Mouse (Mus musculus): ENCODE measurements around the gene Ackr1.

Gene Ackr1

DNA sequence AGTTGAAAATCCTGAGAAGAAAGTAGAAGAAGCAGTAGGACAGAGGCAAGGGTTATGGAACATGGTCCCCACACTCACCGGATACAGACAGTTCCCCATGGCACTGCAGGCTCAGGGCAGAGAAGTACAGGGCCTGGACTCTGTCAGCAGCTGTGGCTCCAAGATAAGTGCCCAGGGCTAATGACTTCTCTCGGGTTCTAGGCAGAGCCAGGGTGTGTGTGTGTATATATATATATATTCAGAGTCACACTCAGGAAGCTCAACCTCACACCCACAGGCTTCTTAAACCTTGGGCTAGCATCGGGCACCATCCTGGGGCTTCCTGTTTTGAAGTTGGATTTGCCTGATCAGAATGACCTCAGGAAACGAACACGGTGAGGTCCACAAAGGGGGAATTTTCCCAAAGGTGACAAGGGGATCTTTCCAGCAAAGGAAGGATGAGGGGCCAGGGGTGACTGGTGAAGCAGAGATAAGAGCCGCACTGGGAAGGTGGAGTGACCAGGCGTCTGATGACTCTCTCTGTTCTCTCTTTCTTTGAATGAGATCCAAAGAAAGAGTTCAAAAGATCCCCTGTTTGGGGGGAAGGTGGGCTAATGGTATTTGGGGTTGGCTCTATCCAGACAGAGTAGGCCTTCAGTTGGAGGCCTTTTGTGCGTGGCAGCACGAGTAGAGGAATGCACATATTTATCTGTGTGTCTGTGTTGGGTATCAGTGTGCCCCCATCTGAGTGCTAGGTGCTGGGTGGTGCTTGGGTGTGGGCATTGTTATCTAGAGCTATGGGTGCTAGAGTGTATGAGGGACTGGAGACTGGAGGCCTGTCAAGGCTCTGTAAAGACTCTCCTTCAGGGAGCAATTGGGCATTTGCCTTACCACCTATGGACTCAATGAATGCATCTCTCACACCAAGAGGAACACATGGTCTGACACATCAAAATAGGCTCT is at the start of gene Ackr1:
Gene Ackr1 (minus strand): TSS at position 439 of the 942 bp plus-strand sequence.
- no peak for DNase-seq (ENCODE audit: low spot score)

GRCm38 (mm10) chr1:173381436-173381835 is 47.9 kb upstream of the Ackr1 start:
- DNase-seq (ENCODE audit: low spot score): no peak

- DNase-seq (ENCODE audit: low spot score): no peak
Measured at GRCm38 (mm10) chr1:173377380-173378112, 44.0 kb upstream of the Ackr1 start.

DNA sequence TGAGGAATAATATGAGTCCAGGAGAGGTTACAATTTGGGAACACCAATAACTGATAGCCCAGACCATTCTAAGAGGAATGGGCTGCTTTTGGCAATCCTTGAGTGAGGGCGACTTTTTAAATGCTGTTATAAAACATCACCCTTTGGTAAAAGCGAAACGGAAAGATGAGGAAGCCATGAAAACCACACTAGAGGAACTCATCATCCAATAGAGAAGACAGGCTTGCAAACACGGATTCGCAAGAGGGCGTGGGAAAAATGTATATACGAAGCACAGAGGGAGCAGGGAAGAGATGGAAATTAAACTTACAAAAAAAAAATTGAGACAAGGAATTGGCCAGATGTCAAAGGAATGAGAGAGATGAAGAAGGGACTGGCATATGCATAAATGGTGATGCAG is 40.5 kb upstream of the Ackr1 start:
- DNase-seq (ENCODE audit: low spot score): no peak

- no peak for DNase-seq (ENCODE audit: low spot score)
Measured at GRCm38 (mm10) chr1:173371586-173371985, 38.0 kb upstream of the Ackr1 start.

DNA sequence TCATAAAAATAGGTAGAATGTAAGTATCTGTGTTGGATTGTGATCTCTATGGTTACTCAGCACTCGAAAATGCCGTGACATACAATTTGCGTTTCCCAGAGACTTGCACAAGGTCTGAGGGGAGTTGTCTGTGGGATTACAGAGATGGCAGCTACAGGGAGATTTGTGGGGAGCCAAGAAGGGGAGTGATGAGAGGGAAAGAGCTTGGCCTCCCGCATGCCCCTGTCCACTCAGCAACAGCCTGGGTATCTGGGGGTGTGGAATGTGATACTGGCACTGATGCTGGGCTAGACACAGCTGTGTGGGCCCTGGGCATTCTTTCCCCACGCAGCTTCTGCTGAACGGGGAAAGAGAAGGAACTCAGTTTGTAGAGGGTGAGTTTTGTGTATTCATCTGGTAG is 36.9 kb upstream of the Ackr1 start:
- no peak for DNase-seq (ENCODE audit: low spot score)

DNA sequence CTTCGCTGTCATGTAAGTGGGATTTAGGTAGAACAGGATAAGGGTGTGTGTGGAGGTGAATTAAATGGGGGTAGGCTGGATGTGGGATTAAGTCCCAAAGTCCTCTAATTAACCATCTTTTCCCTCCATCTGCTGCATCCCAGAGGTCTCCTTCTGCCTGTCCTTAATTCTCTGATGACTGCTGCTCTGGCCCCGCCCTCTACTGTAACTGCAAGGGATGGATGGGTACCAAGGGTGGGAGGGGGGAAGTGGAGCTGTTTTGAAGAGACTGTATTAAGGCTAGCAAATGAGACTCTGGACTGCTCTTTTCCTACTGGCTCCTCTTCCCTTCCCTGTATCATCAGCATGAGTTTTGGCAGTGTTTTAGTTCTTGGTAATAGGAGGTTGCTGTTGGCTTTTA is 36.1 kb upstream of the Ackr1 start:
- no peak for DNase-seq (ENCODE audit: low spot score)

DNA sequence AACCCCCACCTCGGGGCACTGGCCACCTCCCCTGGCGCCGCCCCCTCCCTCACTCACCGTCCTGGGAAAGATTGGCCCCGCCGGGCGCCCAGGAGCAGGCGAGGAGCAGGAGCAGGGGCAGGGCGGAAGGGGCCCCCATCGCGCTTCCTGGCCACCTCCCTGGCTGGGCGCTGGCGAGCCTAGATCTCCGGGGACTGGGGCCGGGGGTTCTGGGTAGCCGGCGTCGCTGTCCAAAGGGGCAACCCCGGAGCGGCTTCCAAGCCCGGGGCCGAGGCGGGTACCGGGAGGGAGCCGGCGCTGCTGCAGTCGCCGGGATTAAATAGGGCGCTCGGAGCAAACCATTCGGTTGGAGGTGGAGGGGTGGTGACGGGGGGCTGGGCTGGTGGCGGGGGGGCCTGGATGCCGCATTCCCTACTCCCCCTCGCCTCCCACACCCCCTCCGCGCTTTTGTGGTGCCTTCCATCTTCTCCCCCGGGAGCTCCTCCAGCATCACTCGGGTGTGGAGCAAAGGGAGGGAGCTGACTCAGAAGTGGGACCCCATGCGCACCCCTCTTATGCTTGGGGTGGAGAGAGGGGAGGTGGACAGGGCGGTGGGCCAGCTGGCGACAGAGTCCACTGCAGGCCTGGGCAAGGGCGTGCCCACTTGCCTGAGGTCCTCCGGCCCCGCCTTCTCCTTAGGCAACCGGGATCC is 34.0 kb upstream of the Ackr1 start, which contains the start of gene Cadm3:
Gene Cadm3 (minus strand): TSS at position 340 of the 691 bp plus-strand sequence.
- DNase-seq (ENCODE audit: low spot score): no peak

DNA sequence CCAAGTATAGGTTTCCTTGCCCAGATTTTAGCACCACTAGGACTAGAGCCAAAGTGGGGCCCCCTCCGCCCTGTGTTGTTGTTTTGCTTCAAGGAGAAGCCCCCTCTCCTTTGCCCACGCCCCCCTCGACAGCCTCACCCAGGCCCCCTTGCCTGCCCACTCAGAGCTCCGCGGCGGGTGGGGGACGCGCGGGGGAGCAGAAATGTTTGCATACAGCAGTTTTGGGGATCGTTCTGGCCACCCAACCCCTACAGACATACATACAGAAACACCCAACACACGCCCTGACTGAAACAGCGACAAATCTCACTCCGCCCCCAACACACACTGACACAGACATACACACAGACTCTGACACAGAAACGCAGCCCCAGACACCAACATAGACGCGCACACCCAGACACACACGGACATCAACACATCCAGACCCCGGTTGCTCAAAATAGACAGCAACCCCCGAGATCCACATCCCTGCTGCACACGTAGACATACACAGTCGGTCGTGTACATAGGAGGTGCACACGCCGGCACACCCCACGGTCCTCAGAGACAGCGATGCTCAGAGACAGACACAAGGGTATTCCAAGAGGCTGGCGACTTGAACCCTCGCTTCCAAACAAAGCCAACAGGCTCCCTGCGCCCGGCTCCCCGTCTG is 33.3 kb upstream of the Ackr1 start:
- DNase-seq (ENCODE audit: low spot score): no peak

DNA sequence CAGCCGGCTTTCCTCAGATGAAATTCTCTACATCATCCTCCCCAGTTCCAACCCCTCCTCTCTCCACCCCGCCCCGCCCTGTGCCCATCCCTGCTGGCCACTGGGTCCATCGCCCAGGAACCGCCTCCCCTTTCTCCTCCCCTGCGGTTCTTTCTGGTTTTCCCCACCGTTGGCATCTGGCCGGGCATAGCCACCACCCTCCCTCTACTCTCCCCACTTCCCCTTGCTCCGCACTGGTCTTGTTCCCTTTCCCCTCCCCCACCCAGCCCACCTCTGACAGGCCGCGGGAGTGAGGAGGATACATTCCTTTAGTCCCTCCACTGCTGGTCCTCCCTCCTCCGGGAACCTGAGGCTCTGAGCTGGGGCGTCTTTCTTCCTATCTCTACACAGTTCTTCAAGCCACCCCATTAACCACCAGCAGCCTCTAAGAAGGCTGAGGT is 32.4 kb upstream of the Ackr1 start:
- DNase-seq (ENCODE audit: low spot score): no peak

DNA sequence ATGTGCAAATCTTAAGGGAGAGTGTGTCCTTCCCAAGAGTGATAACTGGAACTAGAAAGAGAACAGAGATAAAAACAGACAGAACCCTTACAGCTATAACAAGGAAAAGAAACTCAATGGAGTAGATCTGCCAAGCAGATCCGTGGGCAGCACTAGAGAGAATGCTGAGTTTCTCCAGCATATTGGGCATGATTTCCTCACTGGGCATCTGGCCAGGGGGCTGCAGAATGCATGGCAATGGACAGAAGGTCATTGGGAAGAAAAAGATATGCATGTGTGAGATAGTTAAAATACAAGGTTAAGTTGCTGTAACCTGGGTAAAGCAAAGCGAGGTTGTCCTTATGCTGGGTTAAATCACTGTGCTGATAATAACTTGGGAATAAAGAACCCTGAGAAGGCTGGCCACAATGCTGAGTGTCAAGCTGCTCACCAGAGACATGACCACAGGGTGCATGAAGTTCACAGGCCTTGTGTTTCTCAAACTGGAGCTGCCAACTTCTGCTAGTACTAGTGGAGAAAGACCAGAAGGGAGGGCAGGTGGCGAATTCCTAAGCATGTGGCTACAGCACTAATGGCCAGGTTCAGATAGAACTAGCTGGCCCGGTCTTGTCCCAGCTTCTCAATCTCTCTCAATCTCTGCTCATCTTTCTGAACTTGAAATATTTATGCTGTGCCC is 30.7 kb upstream of the Ackr1 start:
- DNase-seq (ENCODE audit: low spot score): no peak

GRCm38 (mm10) chr1:173363436-173363835 is 29.9 kb upstream of the Ackr1 start:
- no peak for DNase-seq (ENCODE audit: low spot score)

DNA sequence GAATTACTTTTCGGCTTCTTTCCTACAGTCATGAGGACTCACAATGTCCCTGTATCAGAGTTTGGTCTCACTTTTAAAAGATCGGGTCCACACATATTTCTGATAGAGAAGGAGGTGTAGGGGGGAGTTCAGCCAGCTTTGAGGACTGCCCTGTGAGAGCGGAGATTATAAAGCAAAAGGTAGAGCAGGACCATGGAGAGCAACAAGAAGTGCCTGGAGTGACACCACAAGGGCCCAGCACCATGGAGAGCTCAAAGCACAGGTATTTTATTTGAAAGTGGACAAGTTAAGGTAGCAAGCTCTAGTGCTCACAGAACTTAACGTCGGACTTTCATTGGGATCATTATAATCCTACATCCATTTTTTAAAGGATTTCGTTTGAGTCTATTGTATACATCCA is 28.1 kb upstream of the Ackr1 start:
- DNase-seq (ENCODE audit: low spot score): peak; percentile 21

DNA sequence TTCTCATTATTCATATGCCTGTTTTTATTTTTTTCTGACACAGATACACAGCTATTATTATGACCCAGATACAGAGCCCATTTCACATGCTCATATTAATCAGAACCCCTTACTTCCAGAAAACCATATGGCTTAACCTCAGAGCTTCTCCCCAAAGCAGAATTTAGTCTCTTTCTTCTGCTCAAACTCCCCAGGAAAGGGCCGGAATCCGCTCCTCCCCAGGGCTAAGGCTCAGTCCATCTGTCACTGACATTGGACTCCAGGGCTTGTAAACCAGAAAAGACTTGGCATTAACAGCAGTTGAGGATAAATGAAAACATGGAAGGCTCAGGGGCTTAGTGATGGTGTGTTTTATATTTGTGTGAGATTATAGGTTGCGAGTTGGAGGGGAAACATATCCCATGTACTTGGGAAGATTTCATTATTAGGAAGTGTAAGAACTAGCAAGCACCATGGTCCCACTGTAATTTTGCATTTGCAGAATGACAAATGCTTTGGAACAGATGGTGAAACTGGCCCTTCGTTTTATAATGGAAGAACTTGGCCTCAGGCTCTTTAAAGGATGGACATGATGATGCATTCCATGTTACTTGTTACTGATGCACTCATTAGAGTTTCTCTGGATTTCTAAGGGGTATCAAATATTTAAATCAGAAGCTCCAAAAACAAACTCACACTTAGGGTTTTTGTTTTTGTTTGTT is 26.2 kb upstream of the Ackr1 start:
- DNase-seq (ENCODE audit: low spot score): no peak

DNA sequence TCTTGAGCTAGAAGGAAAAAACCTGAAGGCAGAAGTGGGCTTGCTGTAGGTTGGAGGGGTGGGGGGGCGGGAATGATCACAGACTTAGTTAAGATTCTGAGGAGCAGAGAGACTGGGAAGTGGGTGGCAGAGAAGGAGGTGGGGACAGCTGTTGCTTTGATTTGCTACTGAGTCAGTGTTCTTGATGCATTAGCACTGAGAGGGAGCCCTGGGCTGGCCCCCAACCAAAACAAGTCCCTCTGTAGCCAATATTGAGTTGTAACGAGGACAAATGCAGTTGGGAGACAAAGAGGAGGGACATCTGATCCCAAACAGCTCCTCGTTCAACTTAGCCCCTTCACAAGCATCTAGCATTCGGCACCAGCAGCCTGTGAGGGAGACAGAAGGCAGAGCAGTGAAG is 24.2 kb upstream of the Ackr1 start:
- no peak for DNase-seq (ENCODE audit: low spot score)

GRCm38 (mm10) chr1:173356699-173357098 is 23.1 kb upstream of the Ackr1 start:
- no peak for DNase-seq (ENCODE audit: low spot score)

DNA sequence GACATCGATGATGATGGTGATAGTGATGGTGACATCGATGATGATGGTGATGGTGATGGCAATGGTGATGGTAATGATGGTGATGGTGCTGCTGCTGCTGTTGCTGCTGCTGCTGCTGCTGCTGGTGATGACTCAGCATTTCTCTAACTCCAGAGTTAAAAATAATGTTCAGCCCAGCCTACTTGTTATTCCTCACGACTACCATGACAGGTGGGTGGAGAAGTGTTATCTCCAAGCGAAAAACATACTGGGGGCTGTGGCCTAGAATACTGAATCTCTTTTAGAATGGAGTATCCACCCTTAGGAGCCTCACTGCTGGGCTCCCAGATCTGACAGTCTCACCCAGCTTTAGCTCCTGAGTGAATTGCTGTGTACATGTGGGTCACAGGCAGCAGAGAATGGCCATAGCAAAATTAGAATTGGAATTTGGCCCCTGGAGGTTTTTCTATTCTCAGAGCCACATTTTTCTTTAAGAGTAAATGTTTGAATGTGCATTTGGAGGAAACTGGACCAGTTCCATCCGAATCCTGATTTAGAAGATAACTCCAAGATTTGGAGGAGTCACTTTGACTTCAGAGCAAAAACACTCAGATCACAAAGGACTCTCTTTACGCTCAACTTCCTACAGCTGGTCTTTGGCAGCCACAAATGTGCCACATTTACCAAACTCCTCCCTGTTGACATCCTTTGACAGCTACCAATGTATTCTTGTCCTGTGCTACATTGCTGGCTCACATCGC is 21.7 kb upstream of the Ackr1 start:
- no peak for DNase-seq (ENCODE audit: low spot score)

GRCm38 (mm10) chr1:173350372-173350957 is 16.9 kb upstream of the Ackr1 start, which contains the start of gene Aim2:
Aim2 (plus strand) TSS chr1:173350879.
- no peak for DNase-seq (ENCODE audit: low spot score)

DNA sequence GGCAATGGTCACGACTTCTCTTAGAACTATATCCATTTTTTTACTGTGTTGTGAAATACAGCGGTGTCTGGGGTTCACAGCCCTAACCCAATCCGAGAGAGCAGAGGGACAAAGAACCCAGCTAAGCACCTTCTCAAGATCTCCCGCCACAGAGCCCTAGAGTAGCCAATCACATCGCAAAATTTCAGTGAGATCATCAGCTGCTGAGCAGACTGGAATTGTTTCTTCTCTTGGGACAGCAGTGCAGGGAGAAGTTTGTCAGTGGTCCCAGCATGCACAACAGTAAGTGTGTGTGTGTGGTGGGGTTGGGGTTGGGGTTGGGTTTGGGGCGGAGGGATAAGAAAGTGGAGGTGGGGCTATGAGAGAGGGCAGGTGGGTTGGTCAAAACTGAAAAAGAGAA is 16.4 kb upstream of the Ackr1 start:
- peak; percentile 23 for DNase-seq (ENCODE audit: low spot score)

GRCm38 (mm10) chr1:173349192-173349591 is 15.6 kb upstream of the Ackr1 start:
- DNase-seq (ENCODE audit: low spot score): no peak
